Mouse (Mus musculus): ENCODE results near the gene Ribc2.

Gene Ribc2

DNA sequence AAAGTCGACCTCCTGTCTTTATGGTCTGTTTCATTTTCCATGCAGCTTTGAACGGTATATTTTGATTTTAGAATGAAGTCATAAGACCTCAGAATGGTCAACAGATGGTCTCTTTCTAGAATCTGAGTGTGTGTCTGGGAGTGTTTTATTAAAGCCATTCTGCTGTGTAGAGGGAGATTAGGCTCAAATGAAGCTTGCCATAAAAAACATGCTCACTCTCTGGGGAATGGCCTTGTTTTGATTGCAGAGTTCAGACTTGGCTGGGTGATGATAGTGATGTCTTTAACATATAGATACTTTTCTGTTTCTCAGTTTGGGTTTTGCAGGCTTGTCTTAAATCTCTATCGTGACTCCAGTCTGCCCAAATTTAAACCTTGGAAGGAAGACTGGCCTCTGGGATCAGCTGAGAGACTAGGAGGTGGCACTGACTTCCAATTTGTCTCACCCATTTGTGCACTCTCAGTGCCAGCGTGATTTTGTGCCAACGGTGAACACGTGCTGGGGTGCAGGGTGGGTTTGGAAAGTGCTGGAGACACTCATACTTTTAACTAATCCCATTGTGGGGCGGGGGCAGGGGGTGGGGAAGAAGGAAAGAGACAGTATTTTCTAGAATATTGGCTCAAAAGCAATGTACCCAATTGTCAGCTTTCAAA is 47.8 kb downstream of the Ribc2 start:
- DNase-seq (ENCODE audit: low spot score) = peak; percentile 8

DNA sequence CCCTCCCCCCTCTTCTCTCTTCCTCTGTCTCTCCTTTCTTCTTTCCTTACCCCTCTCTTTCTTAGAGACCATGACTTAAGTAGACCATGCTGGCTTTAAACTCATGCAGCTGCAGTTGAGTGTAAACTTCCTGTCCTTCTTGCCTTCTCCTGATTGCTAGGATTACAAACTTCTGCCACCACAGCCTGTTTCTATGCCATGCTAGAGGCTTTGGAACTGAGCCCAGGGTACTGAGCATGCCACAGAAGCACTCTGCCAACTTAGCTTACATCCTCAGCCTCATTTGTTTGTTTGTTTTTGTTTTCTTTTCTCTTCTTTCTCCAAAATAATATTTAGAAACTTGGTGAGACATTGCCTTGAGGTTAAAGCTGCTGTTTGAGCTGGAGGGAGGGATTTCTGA is 48.5 kb downstream of the Ribc2 start:
- peak; percentile 54 for DNase-seq (ENCODE audit: low spot score)

GRCm38 (mm10) chr15:85182063-85182462 is 50.2 kb downstream of the Ribc2 start:
- no peak for DNase-seq (ENCODE audit: low spot score)

GRCm38 (mm10) chr15:85186916-85187315 is 55.0 kb downstream of the Ribc2 start:
- peak; percentile 57 for DNase-seq (ENCODE audit: low spot score)

DNA sequence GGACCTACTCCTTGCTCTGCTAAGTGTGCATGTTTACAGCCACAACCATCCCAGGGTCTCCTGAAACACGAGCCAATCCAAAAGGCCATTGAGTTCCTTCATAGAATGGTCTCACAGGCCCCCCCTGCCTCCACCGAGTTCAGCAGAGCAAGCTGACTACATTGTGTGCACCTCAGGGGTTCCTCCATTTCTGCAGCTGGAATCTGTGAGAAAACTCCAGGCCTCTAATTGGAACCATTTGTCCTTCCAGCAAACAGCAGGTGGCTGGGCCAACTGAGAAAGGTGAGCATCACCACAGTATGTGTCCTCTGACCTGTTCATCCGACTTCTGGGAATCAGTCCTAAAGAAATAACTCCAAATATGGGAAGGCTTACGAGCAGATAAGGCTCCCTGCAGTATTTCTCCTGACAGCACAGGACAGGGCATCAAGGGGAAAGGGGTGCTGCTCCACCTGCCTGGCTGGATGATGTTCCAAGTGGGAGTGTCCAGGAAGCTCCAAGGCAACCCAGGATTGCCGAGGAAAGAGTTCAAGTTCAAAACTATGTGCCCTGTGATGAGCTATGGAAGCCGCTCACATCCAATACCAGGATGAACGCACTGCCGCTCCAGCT is 56.4 kb downstream of the Ribc2 start:
- DNase-seq (ENCODE audit: low spot score) = no peak
